Comparison of ENCODE assay signal across 13 mouse cellular contexts in genomic region chr10:62068532-62068931, GRCm38 (mm10).
A peak's percentile ranks its signal among the peaks of the same experiment; 100 is the strongest.
DNase-seq lines count a peak whose midpoint lies in the region; TF ChIP-seq lines count a peak whose summit lies in the region.
"Had no signal": no experiment of that assay in that cellular context is flagged by ENCODE, and none has a peak within 500 bp of the region (broad histone marks: within the 10 kb centered on the region; RNA-seq: fewer than 3 reads in every experiment).

No protein-coding gene starts in this region.

- TF ChIP-seq POLR2A in lung, adult 2 months (IDR thresholded peaks at IDR 0.05; ENCODE audit: borderline replicate concordance, extremely low read depth, low read depth, low read length): no peak

- WGBS in lung, adult 2 months: 65% methylated on average over 9 of the region's 9 CpGs

- TF ChIP-seq CTCF in lung, adult 2 months (IDR thresholded peaks at IDR 0.05; ENCODE audit: insufficient read depth, low read length): no peak

- peak; percentile 26 for DNase-seq in gastrocnemius, postnatal 10 days
- no peak for DNase-seq in gastrocnemius, adult 8-10 months (ENCODE audit: low spot score in 2 of 2)
- DNase-seq in lung, postnatal 14 days: peak; percentile 24
- DNase-seq in lung, adult 2 months: no peak
- DNase-seq in cerebellum, postnatal 10 days: peak; percentile 97 to 98
- DNase-seq in skeletal muscle tissue, adult 2 months (ENCODE audit: low read depth, low spot score): peak; percentile 10
- DNase-seq in layer of hippocampus, adult 9-10 months (ENCODE audit: low spot score): no peak
- no peak for DNase-seq in kidney, postnatal 25 days
- DNase-seq: adrenal gland, adult 8-10 months; kidney, adult 11 months had no signal

- H3K4me3 ChIP-seq in lung, adult 2 months (replicated peaks; ENCODE audit: extremely low read depth, low read depth, low read length): no peak overlapping the region
- H3K4me3 ChIP-seq: forebrain, embryonic 10.5 days; hindbrain, embryonic 12.5 days; midbrain, embryonic 15.5 days had no signal

- no peaks in the 10 kb centered on the region for H3K4me1 ChIP-seq in lung, adult 2 months (ENCODE audit: control insufficient read depth, insufficient read depth, low read length)
- H3K4me1 ChIP-seq: forebrain, embryonic 10.5 days; hindbrain, embryonic 12.5 days; midbrain, embryonic 15.5 days had no signal

Comparison
In these comparisons a context has a peak if more than half of its experiments do, and no peak if none do; other contexts are left out.
1. DNase-seq: peak in gastrocnemius, postnatal 10 days (single experiment), lung, postnatal 14 days (single experiment), cerebellum, postnatal 10 days (2 of 2) and skeletal muscle tissue, adult 2 months (single experiment); none in gastrocnemius, adult 8-10 months (0 of 2), lung, adult 2 months (single experiment), layer of hippocampus, adult 9-10 months (single experiment) and kidney, postnatal 25 days (0 of 2).